Mouse (Mus musculus) stomach, embryonic 16.5 days (tissue): ENCODE measurements around the gene Lrrc8c. TPM values are rescaled to one million over a fixed set of nuclear protein-coding genes. Genes with fewer than 3 reads are reported as not detected.
"Not testable (repeated sequence)": the region's sequence is repeated elsewhere in the genome, so short reads cannot be mapped to it uniquely, and the experiment has no call there.

Source experiments
- ATAC-seq: fragments of 200-750 bp; cut with Nextera tagmentation; 2 replicates; pipeline ENCODE4 v1.8.0; 2017; ENCODE audit warnings: moderate number of reproducible peaks, moderate TSS enrichment; ENCODE audit not compliant: insufficient read depth, low FRiP score
- H3K27ac ChIP-seq: fragments of 300-500 bp; sonication (generic); 2 replicates; pipeline ENCODE4 v1.5.1; 2014; ENCODE audit warnings: low read length
- H3K27me3 ChIP-seq: fragments of 300-500 bp; sonication (generic); 2 replicates; pipeline ENCODE4 v1.6.1; 2014; ENCODE audit warnings: low read length, control low read depth, mixed read lengths; ENCODE audit not compliant: control insufficient read depth, insufficient read depth
- H3K36me3 ChIP-seq: fragments of 300-500 bp; sonication (generic); 2 replicates; pipeline ENCODE4 v1.6.1; 2014; ENCODE audit warnings: low read length; ENCODE audit not compliant: control insufficient read depth, insufficient read depth
- H3K4me1 ChIP-seq: fragments of 300-500 bp; sonication (generic); 2 replicates; pipeline ENCODE4 v1.6.1; 2014; ENCODE audit warnings: low read length, control low read depth, mixed read lengths; ENCODE audit not compliant: control insufficient read depth, insufficient read depth
- H3K4me2 ChIP-seq: fragments of 300-500 bp; sonication (generic); 2 replicates; pipeline ENCODE4 v1.6.1; 2014; ENCODE audit warnings: low read depth, low read length, mixed read lengths
- H3K4me3 ChIP-seq: fragments of 300-500 bp; sonication (generic); replicated peaks from 2 replicates; pipeline ENCODE4 v1.5.1; 2014; ENCODE audit warnings: mild to moderate bottlenecking, low read length
- H3K9ac ChIP-seq: fragments of 300-500 bp; sonication (generic); 2 replicates; pipeline ENCODE4 v1.6.1; 2014; ENCODE audit warnings: low read length
- H3K9me3 ChIP-seq: fragments of 300-500 bp; sonication (generic); replicated peaks from 2 replicates; pipeline ENCODE4 v1.6.1; 2016; ENCODE audit warnings: low read length, control low read depth; ENCODE audit not compliant: control insufficient read depth
- WGBS: fragments of 180-500 bp; shearing (Covaris S2); extraction: QIAGEN DNeasy Blood & Tissue Kit; methylation state at CpG from one replicate; pipeline ENCODE4 v1.1.7; 2014; 5-methylcytosine and 5-hydroxymethylcytosine counted together
- polyA plus RNA-seq: library from polyadenylated mRNA; unstranded; fragments of >200 nt; fragmentation: Nextera tagmentation; extraction: Ambion mirVana; gene quantifications from 2 replicates; pipeline ENCODE4 v1.2.1, GENCODE M21; 2015

Gene Lrrc8c
- polyA plus RNA-seq, 1 experiment from 2014 or later = 14.8 TPM

DNA sequence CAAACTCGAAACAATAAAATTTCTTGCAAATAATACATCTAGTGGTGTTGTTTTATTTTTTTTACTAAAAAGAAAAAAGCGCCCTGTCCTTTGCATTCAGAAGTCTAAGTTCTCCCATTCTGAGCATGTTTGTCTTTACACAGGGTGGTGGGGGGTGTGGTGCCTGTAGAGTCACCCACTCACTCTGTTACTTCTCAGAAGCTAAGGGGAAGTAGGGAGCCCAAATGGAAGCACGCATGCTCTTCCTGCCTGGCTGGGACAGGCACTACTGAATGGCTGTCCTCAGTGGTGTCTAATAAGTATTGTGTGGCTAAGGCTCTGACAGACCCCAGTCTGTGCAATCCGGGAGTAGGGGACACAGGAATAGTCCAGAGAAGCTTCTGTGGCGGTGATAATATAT, 107.9 kb downstream of the Lrrc8c start:
- Histone ChIP-seq H3K9me3 (no peaks in the 10 kb centered on the region), H3K27ac (no peak overlapping the region), H3K4me1 (0 out of 2 replicates have a peak, but pooled peaks cover 4% of the 10 kb centered on the region), H3K27me3 (no peaks in the 10 kb centered on the region), H3K36me3 (no peaks in the 10 kb centered on the region), H3K4me2 (no peak overlapping the region), H3K9ac (no peak overlapping the region), H3K4me3 (no peak overlapping the region)
- 78% methylated on average over 5 of the region's 5 CpGs for WGBS
- no peak for ATAC-seq

DNA sequence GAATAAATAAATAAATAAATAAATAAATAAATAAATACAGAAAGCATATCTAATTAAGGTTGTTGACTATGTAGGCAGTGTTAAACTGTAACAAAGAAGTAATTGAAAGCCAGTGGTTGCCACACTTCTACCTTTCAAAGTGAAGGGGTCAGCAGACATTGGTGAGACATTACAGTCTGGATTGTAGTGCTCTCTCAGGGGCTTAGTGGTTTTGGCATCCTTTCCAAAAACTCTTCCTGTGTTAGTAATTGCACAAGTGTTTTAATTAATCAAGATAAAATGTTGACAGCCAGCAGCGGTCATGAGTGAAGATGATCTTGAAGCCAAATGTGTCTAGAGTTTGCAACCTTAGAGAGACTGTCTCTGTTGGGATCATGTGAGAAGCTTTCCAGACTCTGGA, 110.8 kb downstream of the Lrrc8c start:
- Histone ChIP-seq H3K27me3 (no peaks in the 10 kb centered on the region), H3K27ac (no peak overlapping the region), H3K4me2 (no peak overlapping the region), H3K4me3 (no peak overlapping the region), H3K9ac (no peak overlapping the region), H3K36me3 (no peaks in the 10 kb centered on the region), H3K9me3 (no peaks in the 10 kb centered on the region), H3K4me1 (no peaks in the 10 kb centered on the region)
- no peak for ATAC-seq
- WGBS = 54% methylated on average over 1 of the region's 1 CpGs

DNA sequence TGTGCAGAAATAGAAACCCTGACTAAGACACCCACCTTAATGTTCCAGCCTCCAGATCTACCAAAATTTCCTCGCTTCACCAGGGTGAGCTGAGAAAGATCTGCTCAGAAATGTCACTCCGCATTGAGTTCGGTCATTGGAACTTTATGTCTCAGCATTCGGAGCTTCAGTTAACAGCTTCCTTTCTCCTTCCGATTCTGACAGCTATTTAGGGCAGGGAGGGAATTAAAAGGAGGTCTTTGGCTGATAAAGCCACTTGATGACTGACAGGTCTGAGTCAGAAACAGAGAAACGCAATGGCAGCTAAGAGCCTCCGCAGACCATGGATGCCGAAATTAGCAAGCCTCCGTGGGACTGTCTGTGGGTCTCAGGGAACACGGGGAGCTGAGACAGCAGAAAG, 112.9 kb downstream of the Lrrc8c start:
- no peak for ATAC-seq
- WGBS = 82% methylated on average over 10 of the region's 10 CpGs
- no peaks in the 10 kb centered on the region for H3K27me3 ChIP-seq

DNA sequence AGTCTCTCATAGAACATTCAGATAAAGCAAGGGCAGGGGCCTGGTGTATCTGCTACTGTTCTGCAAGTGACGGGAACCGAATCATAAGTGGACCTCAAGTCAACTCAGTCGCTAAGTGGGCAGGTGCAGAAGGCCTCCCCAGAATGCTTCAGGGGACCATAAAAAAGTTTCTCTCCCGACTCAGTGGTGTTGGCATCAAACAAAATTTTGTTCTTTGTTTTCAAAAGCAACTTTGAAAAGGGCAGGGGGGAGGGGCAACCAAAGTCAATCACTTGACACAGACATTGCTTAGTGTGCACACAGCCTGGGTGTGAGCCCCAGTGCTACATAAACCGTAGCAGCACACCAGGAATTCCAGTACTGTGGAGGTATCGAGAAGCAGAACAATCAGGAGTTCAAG, 116.4 kb downstream of the Lrrc8c start:
- Histone ChIP-seq H3K4me2 (no peak overlapping the region), H3K4me1 (no peaks in the 10 kb centered on the region), H3K4me3 (no peak overlapping the region), H3K27ac (no peak overlapping the region), H3K36me3 (no peaks in the 10 kb centered on the region), H3K27me3 (no peaks in the 10 kb centered on the region), H3K9me3 (no peaks in the 10 kb centered on the region), H3K9ac (no peak overlapping the region)
- 75% methylated on average over 6 of the region's 6 CpGs for WGBS
- no peak for ATAC-seq

More for the DNA sequence above, 112.9 kb downstream of the Lrrc8c start:
- H3K9ac ChIP-seq = no peak overlapping the region
- H3K4me2 ChIP-seq = no peak overlapping the region
- H3K4me3 ChIP-seq = no peak overlapping the region
- no peaks in the 10 kb centered on the region for H3K4me1 ChIP-seq
- H3K36me3 ChIP-seq = no peaks in the 10 kb centered on the region
- H3K27ac ChIP-seq = no peak overlapping the region
- no peaks in the 10 kb centered on the region for H3K9me3 ChIP-seq

DNA sequence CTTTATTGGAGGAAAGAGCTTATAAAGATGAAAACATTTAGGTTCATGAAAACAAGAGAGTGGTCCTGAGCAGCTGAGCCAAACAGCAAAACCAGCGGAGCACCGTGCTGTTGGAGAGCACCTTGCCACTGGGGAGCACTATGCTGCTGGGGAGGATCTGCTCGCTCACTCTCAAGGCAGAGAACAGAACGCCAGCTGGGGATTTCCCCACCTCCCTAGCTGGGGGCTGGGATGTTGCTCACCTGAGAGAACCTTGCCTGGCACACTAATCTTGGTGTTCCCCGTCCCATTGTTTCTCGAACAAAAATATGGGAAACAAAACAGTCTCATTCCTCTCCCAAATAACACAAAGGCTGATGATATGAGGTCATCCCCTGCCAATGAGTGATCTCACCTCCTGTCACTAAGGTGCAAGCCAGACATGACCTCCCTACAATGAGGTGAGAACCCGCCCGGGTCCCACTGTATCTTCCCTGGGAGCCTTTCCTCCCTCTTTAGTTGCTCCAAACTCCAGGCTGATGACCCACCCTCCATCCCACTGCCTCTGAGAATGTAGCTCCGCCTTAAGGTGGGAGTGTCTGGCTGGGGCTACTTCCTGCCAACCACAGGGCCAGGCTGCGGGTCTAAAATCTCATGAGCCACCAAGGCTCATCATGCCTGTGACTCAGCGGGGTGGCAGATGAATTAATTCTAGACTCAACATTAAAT, 117.5 kb downstream of the Lrrc8c start:
- no peak overlapping the region for H3K4me2 ChIP-seq
- no peaks in the 10 kb centered on the region for H3K27me3 ChIP-seq
- WGBS = 72% methylated on average over 11 of the region's 11 CpGs
- no peak for ATAC-seq
- H3K36me3 ChIP-seq = no peaks in the 10 kb centered on the region
- no peak overlapping the region for H3K4me3 ChIP-seq
- no peaks in the 10 kb centered on the region for H3K4me1 ChIP-seq
- no peak overlapping the region for H3K27ac ChIP-seq
- no peak overlapping the region for H3K9ac ChIP-seq
- no peaks in the 10 kb centered on the region for H3K9me3 ChIP-seq

DNA sequence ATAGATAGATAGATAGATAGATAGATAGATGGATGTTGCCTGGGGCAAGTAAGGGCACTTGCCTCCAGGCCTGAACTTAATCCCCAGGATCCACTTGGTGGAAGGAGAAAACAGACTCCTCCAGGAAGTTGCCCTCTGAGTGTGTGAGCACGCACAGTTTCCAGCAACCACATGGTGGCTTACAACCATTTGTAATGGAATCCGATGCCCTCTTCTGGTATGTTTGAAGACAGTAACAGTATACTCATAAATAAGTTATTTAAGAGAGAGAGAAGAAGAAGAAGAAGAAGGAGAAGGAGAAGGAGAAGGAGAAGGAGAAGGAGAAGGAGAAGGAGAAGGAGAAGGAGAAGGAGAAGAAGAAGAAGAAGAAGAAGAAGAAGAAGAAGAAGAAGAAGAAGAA, 119.1 kb downstream of the Lrrc8c start:
- not testable (repeated sequence) for H3K27me3 ChIP-seq, H3K4me1 ChIP-seq, H3K9ac ChIP-seq, H3K27ac ChIP-seq, H3K9me3 ChIP-seq, H3K4me2 ChIP-seq, H3K36me3 ChIP-seq, H3K4me3 ChIP-seq, ATAC-seq
- 88% methylated on average over 2 of the region's 2 CpGs for WGBS

DNA sequence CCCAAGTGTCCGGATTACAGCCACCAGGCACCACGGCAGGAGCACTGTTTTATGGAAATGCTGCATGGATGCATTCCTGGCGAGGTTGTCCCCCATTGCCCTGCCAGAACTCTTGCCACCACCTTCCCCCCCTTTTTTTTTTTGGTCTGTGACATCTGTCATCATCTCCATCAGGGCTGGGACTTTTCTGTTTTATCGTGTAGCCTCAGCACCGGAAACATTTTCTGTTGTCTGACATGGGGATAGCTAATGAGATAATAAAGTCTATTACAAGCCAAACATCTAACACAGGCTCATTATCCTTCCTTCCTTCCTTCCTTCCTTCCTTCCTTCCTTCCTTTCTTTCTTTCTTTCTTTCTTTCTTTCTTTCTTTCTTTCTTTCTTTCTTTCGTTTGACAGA, 119.7 kb downstream of the Lrrc8c start:
- ATAC-seq = no peak
- Histone ChIP-seq H3K27ac (no peak overlapping the region), H3K27me3 (no peaks in the 10 kb centered on the region), H3K9ac (no peak overlapping the region), H3K4me3 (no peak overlapping the region), H3K4me2 (no peak overlapping the region), H3K36me3 (no peaks in the 10 kb centered on the region), H3K4me1 (no peaks in the 10 kb centered on the region), H3K9me3 (no peaks in the 10 kb centered on the region)
- 76% methylated on average over 6 of the region's 6 CpGs for WGBS

DNA sequence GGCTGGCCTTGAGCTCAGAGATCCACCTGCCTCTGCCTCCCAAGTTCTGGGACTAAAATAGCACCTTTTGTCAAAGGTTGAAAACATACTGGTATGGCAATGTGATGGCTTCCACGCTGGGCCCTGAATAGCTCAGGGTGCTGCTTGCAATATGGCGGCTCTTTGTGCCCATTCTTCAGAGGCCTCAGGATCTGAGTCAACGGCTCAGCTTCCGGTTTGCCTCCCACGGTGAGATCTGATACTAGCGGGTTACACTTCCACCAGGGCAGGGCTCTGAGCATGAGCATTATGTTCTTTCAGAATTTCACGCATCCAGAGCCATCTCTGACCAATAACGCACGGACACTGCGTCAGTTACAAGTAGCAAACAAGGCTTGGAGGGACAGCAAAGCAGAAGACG, 120.2 kb downstream of the Lrrc8c start:
- Histone ChIP-seq H3K9me3 (no peaks in the 10 kb centered on the region), H3K36me3 (no peaks in the 10 kb centered on the region), H3K27ac (no peak overlapping the region), H3K27me3 (no peaks in the 10 kb centered on the region), H3K9ac (no peak overlapping the region), H3K4me2 (no peak overlapping the region), H3K4me1 (no peaks in the 10 kb centered on the region), H3K4me3 (no peak overlapping the region)
- 92% methylated on average over 11 of the region's 11 CpGs for WGBS
- no peak for ATAC-seq

DNA sequence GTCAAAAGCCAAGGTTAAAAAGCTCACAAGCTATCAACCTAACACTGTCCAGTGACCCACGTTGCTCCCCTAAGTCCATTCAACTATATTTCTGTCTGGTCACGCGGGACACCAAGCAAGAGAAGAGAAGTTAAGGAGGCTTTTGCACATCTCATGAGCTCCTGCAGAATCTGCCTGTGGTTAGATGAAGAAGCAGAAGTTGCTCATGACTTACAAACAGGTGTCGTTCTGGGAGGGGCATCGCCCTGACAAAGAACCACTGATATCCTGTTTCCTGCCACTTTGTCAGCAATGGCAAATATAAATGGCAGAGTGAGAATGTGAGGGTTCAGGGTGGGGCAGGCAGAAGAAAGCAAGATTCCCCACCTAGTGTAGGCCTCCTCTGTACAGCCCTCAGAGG, 123.3 kb downstream of the Lrrc8c start:
- Histone ChIP-seq H3K27me3 (no peaks in the 10 kb centered on the region), H3K4me2 (no peak overlapping the region), H3K9me3 (no peaks in the 10 kb centered on the region), H3K9ac (no peak overlapping the region), H3K4me1 (no peaks in the 10 kb centered on the region), H3K4me3 (no peak overlapping the region), H3K36me3 (no peaks in the 10 kb centered on the region), H3K27ac (no peak overlapping the region)
- ATAC-seq = no peak
- WGBS = 76% methylated on average over 5 of the region's 5 CpGs
